In genomic region chr8:122079093-122079492, GRCm38 (mm10) we compare ENCODE assay signal across 19 mouse cellular contexts.
DNase-seq lines count a peak whose midpoint lies in the region; ATAC-seq lines count a peak whose summit lies in the region.
"Had no signal": no experiment of that assay in that cellular context is flagged by ENCODE, and none has a peak within 500 bp of the region (broad histone marks: within the 10 kb centered on the region; RNA-seq: fewer than 3 reads in every experiment).

No protein-coding gene starts in this region.

- 42% methylated on average over 6 of the region's 6 CpGs for WGBS in kidney, embryonic 16.5 days
- WGBS in neural tube, embryonic 15.5 days = 64% methylated on average over 6 of the region's 6 CpGs

- H3K27me3 ChIP-seq in kidney, embryonic 16.5 days (ENCODE audit: insufficient read depth, low read length) = no peaks in the 10 kb centered on the region; the same call in 1 of the 2 replicates
- H3K27me3 ChIP-seq in neural tube, embryonic 15.5 days (replicated peaks) = no peaks in the 10 kb centered on the region

- H3K4me2 ChIP-seq in kidney, embryonic 16.5 days (replicated peaks; ENCODE audit: low read depth, low read length) = no peak overlapping the region
- no peak overlapping the region for H3K4me2 ChIP-seq in neural tube, embryonic 15.5 days
- H3K4me2 ChIP-seq: forebrain, embryonic 12.5 days; heart, embryonic 15.5 days; midbrain, embryonic 12.5 days had no signal

- peak; percentile 36 for DNase-seq in kidney, adult 18-20 months
- peak; percentile 69 for DNase-seq in gastrocnemius, postnatal 25 days
- peak; percentile 27 to 31 for DNase-seq in heart, postnatal 36 days
- DNase-seq in kidney, postnatal 14 days = peak; percentile 39
- no peak for DNase-seq in embryo, embryonic 9.5 days (ENCODE audit: extremely low spot score)
- DNase-seq in lung, adult 18-20 months = no peak
- DNase-seq: adrenal gland, adult 2 months; cerebellum, adult 2 months; liver, postnatal 0 days; retina, postnatal 1 day had no signal

- intact Hi-C loops in heart, postnatal 36 days (cut with DNase I) = no loop called here

- H3K4me3 ChIP-seq in kidney, embryonic 16.5 days (ENCODE audit: low read length) = no peak overlapping the region
- no peak overlapping the region for H3K4me3 ChIP-seq in neural tube, embryonic 15.5 days (replicated peaks)
- H3K4me3 ChIP-seq: forebrain, embryonic 12.5 days; heart, embryonic 15.5 days; left cerebral cortex, adult 2 months; midbrain, embryonic 12.5 days had no signal

- no peaks in the 10 kb centered on the region for H3K36me3 ChIP-seq in kidney, embryonic 16.5 days (ENCODE audit: insufficient read depth, low read length)
- no peaks in the 10 kb centered on the region for H3K36me3 ChIP-seq in neural tube, embryonic 15.5 days
- H3K36me3 ChIP-seq: forebrain, embryonic 12.5 days; G1E; heart, embryonic 15.5 days; midbrain, embryonic 12.5 days had no signal

- ATAC-seq in kidney, embryonic 16.5 days (ENCODE audit: low FRiP score, low TSS enrichment) = no peak
- no peak for ATAC-seq in neural tube, embryonic 15.5 days (ENCODE audit: low FRiP score)
- ATAC-seq: hindbrain, postnatal 0 days; liver, postnatal 0 days had no signal

- H3K9me3 ChIP-seq in kidney, embryonic 16.5 days (ENCODE audit: low read length) = no peaks in the 10 kb centered on the region
- H3K9me3 ChIP-seq in neural tube, embryonic 15.5 days (replicated peaks) = no peaks in the 10 kb centered on the region
- H3K9me3 ChIP-seq: forebrain, embryonic 12.5 days; G1E; heart, embryonic 15.5 days; midbrain, embryonic 12.5 days had no signal

- peaks cover 10% of the 10 kb centered on the region; the same call in 1 of the 2 replicates for H3K4me1 ChIP-seq in kidney, embryonic 16.5 days (ENCODE audit: insufficient read depth, low read length)
- no peaks in the 10 kb centered on the region for H3K4me1 ChIP-seq in neural tube, embryonic 15.5 days
- H3K4me1 ChIP-seq: forebrain, embryonic 12.5 days had no signal

- H3K27ac ChIP-seq in kidney, embryonic 16.5 days (ENCODE audit: low read length) = no peak overlapping the region
- no peak overlapping the region for H3K27ac ChIP-seq in neural tube, embryonic 15.5 days (replicated peaks)
- H3K27ac ChIP-seq: forebrain, embryonic 12.5 days; heart, embryonic 15.5 days; hindbrain, postnatal 0 days; left cerebral cortex, adult 2 months; macrophage; midbrain, embryonic 12.5 days had no signal

- H3K9ac ChIP-seq in kidney, embryonic 16.5 days (replicated peaks; ENCODE audit: low read length) = no peak overlapping the region
- H3K9ac ChIP-seq in neural tube, embryonic 15.5 days (replicated peaks) = no peak overlapping the region
- H3K9ac ChIP-seq: forebrain, embryonic 12.5 days; heart, embryonic 15.5 days; liver, postnatal 0 days; midbrain, embryonic 12.5 days had no signal

Comparison
In these comparisons a context has a peak if more than half of its experiments do, and no peak if none do; other contexts are left out.
1. DNase-seq: peak in kidney, adult 18-20 months (single experiment), gastrocnemius, postnatal 25 days (single experiment), heart, postnatal 36 days (2 of 2) and kidney, postnatal 14 days (single experiment); none in embryo, embryonic 9.5 days (single experiment) and lung, adult 18-20 months (0 of 2).